Mouse (Mus musculus): Measurements from ENCODE around the gene Ppp1r26.
"Not testable (repeated sequence)": the region's sequence is repeated elsewhere in the genome, so short reads cannot be mapped to it uniquely, and the experiment has no call there.

The Ppp1r26 gene

DNA sequence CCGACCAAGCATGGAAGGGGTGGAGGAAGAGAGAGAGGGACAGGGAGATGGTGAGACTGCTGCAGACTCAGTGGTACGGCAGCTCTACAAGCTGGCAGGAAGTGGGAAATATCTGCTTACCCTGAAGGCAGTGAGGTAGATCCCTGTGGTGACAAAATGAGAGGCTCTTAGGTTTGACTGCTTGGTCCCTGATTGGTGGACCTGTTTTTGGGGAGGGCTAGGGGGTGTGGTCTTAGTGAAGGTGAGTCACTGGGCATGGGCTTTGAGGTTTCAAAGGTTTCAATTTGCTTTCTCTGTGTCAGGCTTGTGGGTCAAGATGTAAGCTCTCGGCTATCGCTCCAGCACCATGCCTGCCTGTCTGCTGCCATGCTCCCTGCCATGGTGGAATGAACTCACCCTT, 1.5 kb upstream of the Ppp1r26 start:
- no peak for DNase-seq (ENCODE audit: low read depth, low spot score)

DNA sequence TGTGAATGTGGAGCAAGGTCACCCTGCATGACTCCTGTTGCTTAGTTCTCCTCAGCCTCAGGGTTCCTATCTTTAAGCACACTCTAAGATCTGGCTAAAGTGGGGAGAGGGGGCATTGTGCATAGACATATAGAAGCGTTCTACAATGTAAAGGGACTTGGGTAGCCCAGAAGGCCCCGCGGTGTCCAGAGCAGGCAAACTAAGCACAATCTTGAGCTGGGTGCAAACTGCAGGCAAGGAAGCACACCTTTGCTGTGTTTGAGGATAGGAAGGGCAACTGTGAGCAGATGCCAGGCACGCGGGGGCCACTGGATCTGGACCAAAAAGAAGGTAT, 452 bp upstream of the Ppp1r26 start:
- DNase-seq (ENCODE audit: low read depth, low spot score), result no peak

DNA sequence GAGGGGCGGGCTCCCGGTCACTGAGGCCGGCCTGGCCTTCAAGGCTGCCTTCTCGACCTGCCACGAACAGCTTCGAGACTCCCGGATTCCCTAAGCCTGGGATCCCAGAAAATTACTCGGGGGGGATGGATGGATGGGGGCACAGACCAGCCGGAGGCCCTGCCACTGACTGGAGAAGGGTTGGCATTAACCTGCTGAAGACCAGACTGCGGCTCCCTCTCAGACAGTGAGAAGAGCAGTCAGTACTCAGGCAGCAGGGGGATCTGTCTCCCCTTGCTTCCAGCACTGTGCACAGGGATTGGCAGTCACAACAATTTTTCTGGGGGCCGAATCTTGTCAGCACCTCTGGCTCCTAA, 693 bp downstream of the Ppp1r26 start:
- DNase-seq (ENCODE audit: low read depth, low spot score), result peak; percentile 24

GRCm38 (mm10) chr2:28451663-28452062, 5.1 kb downstream of the Ppp1r26 start:
- DNase-seq (ENCODE audit: low read depth, low spot score), result no peak

DNA sequence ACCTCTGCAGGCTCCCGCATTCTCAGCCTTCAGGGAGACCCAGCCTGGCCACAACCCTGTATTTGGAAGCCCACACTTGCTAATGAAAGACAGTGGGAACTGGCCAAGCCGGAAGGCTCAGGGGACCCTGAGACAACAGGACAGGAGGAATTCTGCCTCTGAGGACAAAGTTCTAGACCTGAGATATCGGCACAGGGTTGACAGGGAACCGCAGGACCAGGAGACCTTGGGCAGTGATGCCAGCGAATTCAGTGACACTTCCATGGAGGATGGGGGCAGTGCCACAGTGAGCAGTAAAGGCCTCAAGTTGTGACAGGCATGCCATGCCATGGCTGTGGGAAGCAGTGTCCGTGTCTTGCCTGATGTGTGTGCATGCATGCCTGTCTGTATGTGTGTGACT, 6.9 kb downstream of the Ppp1r26 start:
- no peak for DNase-seq (ENCODE audit: low read depth, low spot score)

DNA sequence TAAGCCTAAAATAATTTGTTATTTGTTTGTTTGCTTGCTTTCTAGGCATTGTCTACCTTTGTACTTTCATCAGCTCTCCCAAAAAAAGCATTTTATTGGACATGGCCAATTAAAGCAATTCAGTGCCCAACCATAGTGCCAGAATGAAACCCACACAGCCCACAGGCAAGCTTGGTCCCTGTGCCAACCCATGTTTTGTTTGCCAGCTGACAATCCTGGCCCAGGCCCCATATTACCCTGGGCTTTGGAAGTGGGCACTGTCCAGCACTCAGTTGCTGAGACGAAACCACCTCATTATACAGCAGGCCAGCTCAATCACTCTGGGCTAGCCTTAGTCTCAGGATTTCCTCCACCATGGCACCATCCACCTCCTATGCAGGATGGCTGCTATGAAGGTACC, 10.0 kb downstream of the Ppp1r26 start:
- no peak for DNase-seq (ENCODE audit: low read depth, low spot score)

GRCm38 (mm10) chr2:28463919-28464318, 17.3 kb downstream of the Ppp1r26 start:
- peak; percentile 72 for DNase-seq (ENCODE audit: low read depth, low spot score)

- DNase-seq (ENCODE audit: low read depth, low spot score), result no peak
Observed at GRCm38 (mm10) chr2:28464919-28465318, 18.3 kb downstream of the Ppp1r26 start.

DNA sequence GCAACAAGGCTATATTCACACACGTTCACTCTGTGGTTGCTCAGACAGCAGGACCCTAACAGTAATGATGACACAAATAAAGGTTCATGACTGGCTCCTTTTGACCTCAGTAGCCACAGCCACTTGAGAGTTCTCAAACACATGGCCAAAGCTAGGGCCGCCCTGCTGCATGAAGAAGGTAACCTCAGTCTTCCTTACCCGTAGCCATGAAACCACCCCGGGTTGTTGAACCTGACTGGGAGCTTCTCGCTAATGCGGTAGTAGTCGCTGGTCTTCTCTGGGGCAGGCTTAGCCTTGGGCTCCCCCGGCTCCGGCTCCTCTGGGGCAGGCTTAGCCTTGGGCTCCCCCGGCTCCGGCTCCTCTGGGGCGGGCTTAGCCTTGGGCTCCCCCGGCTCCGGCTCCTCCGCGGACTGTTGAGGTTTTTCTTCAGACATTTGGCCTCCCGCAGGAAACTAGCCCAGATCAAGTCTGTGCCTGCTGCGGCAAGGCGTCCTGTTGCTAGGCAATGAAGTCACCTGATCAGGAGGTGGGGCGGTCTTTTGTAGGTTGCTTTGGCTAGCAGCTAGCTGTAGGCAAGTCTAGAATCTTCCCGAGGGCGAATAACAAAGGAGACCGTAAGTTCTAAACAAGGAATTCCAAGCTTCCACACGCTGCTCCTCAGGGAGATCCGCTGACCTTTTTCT, 19.4 kb downstream of the Ppp1r26 start, which contains the start of gene 1700007K13Rik:
Gene 1700007K13Rik (minus strand): TSS at position 497 of the 683 bp plus-strand sequence.
- peak; percentile 94 for DNase-seq (ENCODE audit: low read depth, low spot score)

GRCm38 (mm10) chr2:28467860-28468485, 21.4 kb downstream of the Ppp1r26 start, which contains the start of gene Mrps2:
Gene Mrps2, plus strand, starts transcription at chr2:28468066.
- peak; percentile 93 for DNase-seq (ENCODE audit: low read depth, low spot score)

- no peak for DNase-seq (ENCODE audit: low read depth, low spot score)
Observed at GRCm38 (mm10) chr2:28468486-28469225, 22.1 kb downstream of the Ppp1r26 start.

DNA sequence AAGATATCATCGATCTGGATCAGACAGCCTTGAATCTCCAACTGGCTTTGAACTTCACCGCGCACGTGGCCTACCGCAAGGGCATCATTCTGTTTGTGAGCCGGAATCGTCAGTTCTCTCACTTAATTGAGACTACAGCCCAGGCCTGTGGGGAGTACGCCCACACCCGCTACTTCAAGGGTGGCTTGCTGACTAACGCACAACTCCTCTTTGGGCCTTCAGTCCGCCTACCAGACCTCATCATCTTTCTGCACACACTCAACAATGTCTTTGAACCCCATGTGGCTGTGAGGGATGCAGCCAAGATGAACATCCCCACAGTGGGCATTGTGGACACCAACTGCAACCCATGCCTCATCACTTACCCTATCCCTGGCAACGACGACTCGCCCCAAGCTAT, 22.9 kb downstream of the Ppp1r26 start:
- no peak for DNase-seq (ENCODE audit: low read depth, low spot score)

DNA sequence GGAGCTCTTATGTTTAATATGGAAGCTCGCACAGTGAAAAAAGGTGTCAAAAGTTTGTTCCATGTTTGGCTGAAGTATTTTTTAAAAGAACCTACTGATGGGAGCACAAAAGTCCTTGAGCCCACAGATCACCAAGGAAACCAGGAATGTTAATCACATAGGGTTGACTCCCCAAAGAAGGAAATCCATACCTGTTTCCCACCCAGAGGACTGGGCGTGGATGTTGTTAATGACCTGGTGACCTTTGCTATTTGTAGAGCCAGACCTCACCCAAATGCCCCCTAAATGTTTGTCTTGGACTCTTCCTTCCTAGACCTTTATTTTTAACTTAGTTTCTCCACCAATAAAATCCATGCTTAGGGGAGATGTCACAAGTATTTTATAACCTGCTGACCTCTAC, 24.0 kb downstream of the Ppp1r26 start:
- DNase-seq (ENCODE audit: low read depth, low spot score), result no peak

DNA sequence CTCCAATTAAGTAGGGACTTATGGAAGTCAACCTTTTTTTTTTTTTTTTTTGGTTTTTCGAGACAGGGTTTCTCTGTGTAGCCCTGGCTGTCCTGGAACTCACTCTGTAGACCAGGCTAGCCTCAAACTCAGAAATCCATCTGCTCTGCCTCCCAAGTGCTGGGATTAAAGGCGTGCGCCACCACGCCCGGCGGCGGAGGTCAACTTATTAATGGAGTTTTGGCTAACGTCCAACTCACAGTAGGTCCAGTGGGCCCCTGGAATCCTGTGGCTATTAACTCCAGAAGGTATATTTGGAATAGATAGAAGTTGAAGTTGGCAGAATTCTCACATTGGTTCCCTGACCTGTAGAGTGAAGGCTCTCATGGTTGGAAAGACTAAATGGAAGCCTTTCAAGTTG, 25.4 kb downstream of the Ppp1r26 start:
- not testable (repeated sequence) for DNase-seq (ENCODE audit: low read depth, low spot score)

GRCm38 (mm10) chr2:28477993-28478392, 31.4 kb downstream of the Ppp1r26 start:
- not testable (repeated sequence) for DNase-seq (ENCODE audit: low read depth, low spot score)

DNA sequence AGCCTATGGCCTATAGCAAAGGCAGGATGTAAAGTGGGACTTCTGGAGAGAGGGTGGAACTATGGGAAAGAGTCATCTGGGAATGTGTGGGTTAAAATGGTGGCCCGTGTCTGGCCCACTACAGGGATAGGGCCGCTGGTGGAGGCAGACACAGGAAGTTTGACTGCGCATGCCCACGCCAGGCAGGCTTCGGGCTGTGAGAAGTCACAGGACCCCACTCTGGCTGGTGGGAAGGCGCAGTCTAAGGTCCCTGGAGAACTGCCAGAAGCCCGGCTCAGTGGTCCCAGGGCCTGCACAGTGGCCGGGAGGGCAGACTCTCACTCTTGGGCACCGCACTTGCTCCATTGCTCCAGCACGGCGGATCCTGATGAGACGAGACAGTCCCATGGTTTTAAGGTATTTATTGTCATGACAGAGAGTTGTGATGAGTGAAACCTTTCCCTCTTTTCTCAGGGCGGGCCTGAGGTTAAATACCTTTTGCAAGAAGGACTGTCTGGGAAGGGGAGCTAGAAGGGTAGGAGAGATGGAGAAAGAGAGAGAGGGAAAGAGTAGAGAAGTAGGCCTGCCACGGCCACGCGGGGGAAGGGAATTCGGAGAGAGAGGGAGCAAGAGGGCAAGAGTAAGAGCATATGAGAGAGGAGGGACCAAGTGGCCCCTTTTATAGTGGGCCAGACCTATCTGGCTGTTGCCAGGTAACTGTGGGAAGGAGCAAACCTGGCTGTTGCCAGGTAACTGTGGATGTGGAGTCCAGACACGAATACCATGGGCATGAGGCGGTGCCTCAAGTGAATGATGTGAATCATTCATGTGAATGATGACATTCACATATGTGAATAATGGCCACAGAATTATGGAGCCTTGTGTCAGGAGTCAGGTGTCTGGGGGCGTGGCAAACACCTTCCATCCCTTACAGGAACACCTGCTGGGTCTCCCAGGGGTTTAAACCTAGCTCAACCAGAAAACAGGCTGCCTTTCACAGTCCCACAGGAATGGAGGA, 32.9 kb downstream of the Ppp1r26 start:
- DNase-seq (ENCODE audit: low read depth, low spot score), result peak; percentile 21

DNA sequence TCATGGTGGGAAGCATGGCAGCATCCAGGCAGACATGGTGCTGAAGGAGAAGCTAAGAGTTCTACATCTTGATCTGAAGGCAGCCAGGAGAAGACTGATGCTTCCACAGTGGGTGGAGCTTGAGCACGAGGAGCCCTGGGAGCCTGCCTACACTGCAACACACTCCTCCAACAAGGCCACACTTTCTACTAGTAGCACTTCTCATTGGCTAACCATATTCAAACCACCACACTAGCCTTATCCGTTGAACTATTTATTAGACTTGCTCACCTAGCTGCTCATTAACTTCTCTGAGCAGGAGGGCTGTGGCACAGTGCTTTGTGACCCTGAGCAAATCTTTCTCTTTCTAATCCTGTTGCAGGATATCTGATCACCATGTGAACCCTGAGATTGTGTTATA, 37.3 kb downstream of the Ppp1r26 start:
- DNase-seq (ENCODE audit: low read depth, low spot score), result no peak

DNA sequence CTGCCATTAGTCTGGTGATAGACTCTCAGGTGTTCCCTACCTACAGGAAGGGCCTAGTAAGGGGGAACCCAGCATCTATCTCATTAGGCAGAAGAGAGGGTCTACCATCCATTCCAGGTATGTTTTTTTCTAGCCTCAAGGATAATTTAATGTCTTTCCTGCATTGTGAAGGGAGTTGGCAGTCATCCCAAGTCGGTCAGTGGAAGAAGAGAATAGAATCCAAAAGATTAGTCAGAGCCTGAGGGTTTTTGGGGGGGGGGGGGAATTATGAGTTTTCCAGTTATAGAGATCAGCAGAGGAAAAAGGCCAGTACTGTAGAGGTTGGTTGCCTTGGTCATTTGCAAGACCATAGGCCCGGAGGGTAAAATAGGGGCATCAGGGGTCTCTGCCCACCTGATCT, 47.9 kb downstream of the Ppp1r26 start:
- DNase-seq (ENCODE audit: low read depth, low spot score), result no peak

GRCm38 (mm10) chr2:28495207-28495756, 48.7 kb downstream of the Ppp1r26 start:
- DNase-seq (ENCODE audit: low read depth, low spot score), result no peak

GRCm38 (mm10) chr2:28495801-28496595, 49.4 kb downstream of the Ppp1r26 start:
- DNase-seq (ENCODE audit: low read depth, low spot score), result no peak
